Mouse (Mus musculus): ENCODE data around the gene Myh9.

The Myh9 gene

GRCm38 (mm10) chr15:77842047-77842843, at the start of gene Myh9:
Gene Myh9 (minus strand): TSS chr15:77842175.
- peak; percentile 100 for DNase-seq (ENCODE audit: low read depth, low spot score)

- no peak for DNase-seq (ENCODE audit: low read depth, low spot score)
Measured at GRCm38 (mm10) chr15:77891766-77892165, 49.8 kb upstream of the Myh9 start.

- DNase-seq (ENCODE audit: low read depth, low spot score) = no peak
Measured at GRCm38 (mm10) chr15:77889761-77890422, 47.9 kb upstream of the Myh9 start.

- DNase-seq (ENCODE audit: low read depth, low spot score) = no peak
Measured at GRCm38 (mm10) chr15:77888286-77888685, 46.3 kb upstream of the Myh9 start.

- no peak for DNase-seq (ENCODE audit: low read depth, low spot score)
Measured at GRCm38 (mm10) chr15:77887093-77887488, 45.1 kb upstream of the Myh9 start.

GRCm38 (mm10) chr15:77886369-77887092, 44.6 kb upstream of the Myh9 start:
- DNase-seq (ENCODE audit: low read depth, low spot score) = no peak

GRCm38 (mm10) chr15:77885945-77886344, 44.0 kb upstream of the Myh9 start:
- no peak for DNase-seq (ENCODE audit: low read depth, low spot score)

GRCm38 (mm10) chr15:77885159-77885558, 43.2 kb upstream of the Myh9 start:
- DNase-seq (ENCODE audit: low read depth, low spot score) = no peak

- no peak for DNase-seq (ENCODE audit: low read depth, low spot score)
Measured at GRCm38 (mm10) chr15:77883697-77884010, 41.7 kb upstream of the Myh9 start.

GRCm38 (mm10) chr15:77882797-77883696, 41.1 kb upstream of the Myh9 start:
- DNase-seq (ENCODE audit: low read depth, low spot score) = peak; percentile 62

GRCm38 (mm10) chr15:77882297-77882696, 40.3 kb upstream of the Myh9 start:
- DNase-seq (ENCODE audit: low read depth, low spot score) = no peak

- no peak for DNase-seq (ENCODE audit: low read depth, low spot score)
Measured at GRCm38 (mm10) chr15:77881698-77882097, 39.7 kb upstream of the Myh9 start.

- no peak for DNase-seq (ENCODE audit: low read depth, low spot score)
Measured at GRCm38 (mm10) chr15:77880738-77881137, 38.8 kb upstream of the Myh9 start.

- no peak for DNase-seq (ENCODE audit: low read depth, low spot score)
Measured at GRCm38 (mm10) chr15:77879756-77880155, 37.8 kb upstream of the Myh9 start.

- DNase-seq (ENCODE audit: low read depth, low spot score) = no peak
Measured at GRCm38 (mm10) chr15:77877209-77877608, 35.2 kb upstream of the Myh9 start.

GRCm38 (mm10) chr15:77876716-77877115, 34.7 kb upstream of the Myh9 start:
- DNase-seq (ENCODE audit: low read depth, low spot score) = no peak

GRCm38 (mm10) chr15:77875953-77876352, 34.0 kb upstream of the Myh9 start:
- no peak for DNase-seq (ENCODE audit: low read depth, low spot score)

- no peak for DNase-seq (ENCODE audit: low read depth, low spot score)
Measured at GRCm38 (mm10) chr15:77874807-77875206, 32.8 kb upstream of the Myh9 start.

- DNase-seq (ENCODE audit: low read depth, low spot score) = no peak
Measured at GRCm38 (mm10) chr15:77874310-77874709, 32.3 kb upstream of the Myh9 start.

GRCm38 (mm10) chr15:77873564-77873963, 31.6 kb upstream of the Myh9 start:
- no peak for DNase-seq (ENCODE audit: low read depth, low spot score)

GRCm38 (mm10) chr15:77872996-77873395, 31.0 kb upstream of the Myh9 start:
- DNase-seq (ENCODE audit: low read depth, low spot score) = no peak

- no peak for DNase-seq (ENCODE audit: low read depth, low spot score)
Measured at GRCm38 (mm10) chr15:77868340-77868739, 26.4 kb upstream of the Myh9 start.
